Mouse (Mus musculus) CD4-positive, CD25-positive, alpha-beta regulatory T cell, adult 2 months (primary cell): ENCODE results near the gene Mllt10.

ENCODE experiments used
- DNase-seq: peaks from one replicate; pipeline ENCODE4 v3.0.0-alpha.2; 2012; ENCODE audit warnings: low read depth, low spot score

Mllt10 gene

GRCm38 (mm10) chr2:18034371-18035250 is 20.4 kb upstream of the Mllt10 start:
- DNase-seq = no peak

DNA sequence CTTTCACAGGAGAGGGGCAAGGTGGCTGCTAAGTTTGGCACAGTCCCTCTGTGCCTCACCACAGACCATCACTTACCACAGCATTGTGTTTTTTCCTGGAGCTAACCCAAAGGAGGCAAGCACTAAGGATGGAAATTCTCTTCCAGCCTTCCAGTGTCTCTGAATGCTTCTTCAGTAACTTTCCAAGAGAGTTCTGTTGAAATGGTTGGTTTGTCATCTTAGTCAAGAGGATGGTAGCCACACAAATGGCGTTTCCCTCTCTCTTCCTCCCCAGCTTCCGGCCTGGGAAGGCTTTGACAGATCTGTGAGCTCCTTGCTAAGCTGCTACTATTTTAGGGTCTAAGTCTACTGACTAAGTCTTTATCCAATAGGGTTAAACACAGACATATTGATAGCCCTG is 17.5 kb upstream of the Mllt10 start, which contains the start of gene A930004D18Rik:
TSS of gene A930004D18Rik (minus strand) at position 247 of the 400 bp plus-strand sequence.
- no peak for DNase-seq

GRCm38 (mm10) chr2:18038141-18038752 is 16.8 kb upstream of the Mllt10 start:
- DNase-seq = no peak

DNA sequence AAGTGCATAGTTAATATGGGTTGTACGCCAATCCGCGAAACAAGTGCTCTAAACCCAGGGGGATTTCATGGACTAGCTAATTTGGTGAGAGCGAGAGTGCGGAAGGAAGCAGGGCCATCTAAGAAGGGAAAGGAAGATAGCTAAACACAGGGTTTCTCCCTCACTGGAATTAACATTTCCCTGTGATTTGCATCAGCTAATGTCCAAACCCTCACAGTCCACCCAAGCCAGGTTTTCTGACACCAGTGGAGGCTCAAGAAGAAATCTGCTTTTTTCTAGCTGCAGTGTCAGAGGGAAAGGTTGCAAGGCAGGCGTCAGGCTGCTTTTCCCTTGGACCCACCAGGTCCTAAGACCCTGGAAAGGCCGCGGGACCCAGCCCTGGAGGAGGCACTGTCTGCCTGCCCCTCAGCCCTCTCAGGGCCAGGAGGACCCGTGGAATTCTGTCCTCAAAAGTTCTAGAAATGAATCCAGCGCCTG is 16.1 kb upstream of the Mllt10 start:
- no peak for DNase-seq

DNA sequence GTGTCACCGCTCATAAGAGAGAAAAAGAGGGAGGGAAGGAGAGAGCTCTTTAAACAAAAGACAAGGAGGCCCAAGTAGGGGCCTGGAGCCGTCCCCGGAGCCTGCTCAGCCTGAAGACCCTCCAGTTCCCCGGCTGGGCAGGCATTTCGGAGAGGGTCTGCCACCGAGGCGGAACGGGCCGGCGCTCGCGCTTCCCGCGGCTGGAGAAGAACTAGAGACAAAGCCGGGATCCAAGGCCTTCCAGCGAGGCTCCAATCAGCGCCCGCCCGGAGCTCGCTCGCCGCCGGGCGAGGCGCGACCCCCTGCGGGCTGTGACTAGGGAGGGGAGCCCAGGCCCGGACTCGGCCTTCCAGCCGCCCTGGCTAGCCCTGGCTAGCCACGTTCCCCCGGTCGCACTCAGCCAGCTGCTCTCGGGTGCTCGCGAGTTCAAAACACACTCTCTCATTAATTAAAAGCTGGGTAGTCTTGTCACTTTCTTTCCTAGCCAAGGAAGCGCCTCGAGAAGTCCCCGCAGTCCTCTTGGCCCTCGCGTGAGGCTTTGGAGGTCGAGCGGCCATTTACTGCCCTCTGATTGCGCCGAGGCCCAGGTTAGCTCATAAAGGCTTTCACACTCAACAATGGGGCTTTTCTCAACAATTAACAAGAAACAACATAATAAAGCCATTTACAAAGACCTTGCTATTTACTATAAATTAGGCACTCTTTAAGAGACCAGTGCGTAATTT is 15.3 kb upstream of the Mllt10 start:
- no peak for DNase-seq

GRCm38 (mm10) chr2:18040347-18041160 is 14.5 kb upstream of the Mllt10 start:
- DNase-seq = no peak

DNA sequence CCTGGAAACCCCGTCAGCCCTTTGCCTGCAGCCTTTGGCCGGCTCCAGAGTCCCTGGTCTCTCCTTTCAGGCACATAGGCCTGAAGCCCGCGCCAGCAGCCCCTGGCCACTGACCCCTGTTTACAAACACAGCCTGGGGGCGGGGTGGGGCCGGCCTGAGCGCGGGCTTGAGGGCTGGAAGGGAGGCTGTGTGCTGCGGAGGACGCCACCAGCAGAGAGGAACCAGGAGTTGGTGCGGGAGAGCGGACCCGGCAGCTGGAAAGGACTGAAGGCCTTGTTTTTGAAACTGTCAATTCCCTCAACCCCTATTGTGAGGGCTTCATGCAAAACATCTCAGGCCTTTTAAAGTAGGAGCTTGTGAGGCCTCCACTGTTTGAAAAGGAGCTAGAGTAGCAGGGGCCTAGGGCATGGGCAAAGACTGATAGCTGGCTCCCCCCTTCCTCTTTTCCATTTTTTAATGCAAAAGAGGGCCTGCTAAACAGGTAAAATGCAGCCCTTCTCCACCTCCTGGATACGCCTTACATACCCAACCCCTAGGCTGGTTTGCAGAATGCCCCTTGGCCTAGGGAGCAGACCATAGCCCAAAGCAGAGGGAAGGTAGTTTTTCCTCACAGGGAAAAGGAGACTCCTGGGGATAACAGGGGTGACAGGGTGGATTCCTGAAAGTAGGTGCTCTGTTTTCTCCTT is 13.7 kb upstream of the Mllt10 start:
- DNase-seq = no peak

- no peak for DNase-seq
Measured at GRCm38 (mm10) chr2:18045143-18045780, 9.8 kb upstream of the Mllt10 start.

DNA sequence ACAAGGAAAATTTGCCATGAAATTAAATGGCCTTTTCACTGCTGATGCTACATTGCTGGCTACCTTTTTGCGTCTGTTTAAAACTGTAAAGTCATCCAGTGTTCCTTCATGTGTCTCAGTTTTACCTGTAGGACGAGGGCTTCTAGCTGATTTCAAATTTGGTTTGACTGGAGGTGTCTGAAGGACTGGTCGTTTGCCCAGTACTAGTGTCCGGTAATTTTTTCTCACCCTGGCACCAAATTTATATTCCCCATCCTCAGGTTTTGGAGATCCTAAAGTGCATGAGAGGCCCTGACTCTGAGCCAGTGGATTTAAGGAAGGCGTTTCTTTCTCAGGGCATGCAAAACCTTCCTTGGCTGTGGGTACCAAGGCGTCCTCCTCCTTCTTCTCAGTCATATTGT is 9.3 kb upstream of the Mllt10 start:
- DNase-seq = no peak

DNA sequence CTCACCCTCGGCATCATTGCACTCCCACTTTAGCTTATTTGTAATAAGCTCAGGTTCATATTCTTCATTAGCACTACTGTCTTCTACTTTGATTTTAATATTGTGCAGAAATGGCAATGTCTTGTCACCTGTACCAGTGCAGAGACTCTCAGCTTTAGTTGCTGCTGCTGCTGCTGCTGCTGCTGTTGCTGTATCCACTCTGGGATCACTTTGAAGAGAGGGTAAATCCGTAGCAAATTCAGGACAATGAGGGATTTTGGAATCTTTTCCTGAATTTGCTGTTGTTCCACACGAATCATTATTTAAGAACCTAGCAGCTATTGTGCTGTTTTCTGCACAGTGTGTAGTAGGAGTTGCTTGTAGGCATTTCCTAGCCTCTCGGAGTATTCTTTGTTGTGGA is 8.9 kb upstream of the Mllt10 start:
- DNase-seq = no peak

DNA sequence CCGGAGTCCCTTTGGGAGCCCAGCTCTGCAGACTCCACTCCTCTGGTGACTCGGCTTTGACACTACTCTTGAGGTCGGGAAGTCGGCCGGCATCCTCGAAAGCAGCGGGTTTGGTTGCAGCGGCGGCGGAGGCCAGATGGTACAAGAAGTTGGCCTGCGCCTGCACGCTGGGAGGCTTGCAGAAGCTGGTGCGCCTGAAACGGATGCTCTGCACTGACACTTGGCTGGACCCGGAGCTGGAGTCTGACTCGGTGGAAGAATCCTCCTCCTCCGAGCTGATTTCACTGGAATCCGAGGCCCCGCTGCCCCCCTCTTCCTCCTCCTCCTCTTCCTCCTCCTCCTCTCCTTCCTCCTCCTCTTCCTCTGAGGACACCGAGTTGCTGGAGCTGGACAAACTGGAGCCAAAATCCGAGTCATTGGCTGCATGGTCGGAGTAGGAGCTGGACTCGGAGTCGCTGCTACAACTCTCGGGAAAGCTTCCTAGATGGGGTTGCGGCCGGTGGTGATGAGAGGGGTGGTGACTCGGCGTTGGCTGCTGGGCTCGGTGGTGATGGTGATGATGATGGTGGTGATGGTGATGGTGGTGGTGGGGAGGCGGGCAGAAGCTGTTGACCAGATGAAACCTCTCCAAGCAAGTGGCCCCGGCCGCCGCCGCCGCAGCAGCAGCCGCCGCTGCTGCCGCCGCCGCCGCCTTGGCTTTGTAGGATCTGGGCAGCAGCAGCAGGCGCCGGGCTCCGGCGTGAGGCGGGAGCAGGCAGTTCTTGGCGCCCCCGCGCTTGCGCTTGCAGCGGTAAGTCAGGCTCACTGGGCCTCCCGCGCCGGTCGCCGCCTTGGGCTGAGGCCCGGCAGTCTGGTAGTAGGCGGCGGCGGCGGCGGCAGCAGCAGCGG is 8.0 kb upstream of the Mllt10 start:
- DNase-seq = peak; percentile 72

DNA sequence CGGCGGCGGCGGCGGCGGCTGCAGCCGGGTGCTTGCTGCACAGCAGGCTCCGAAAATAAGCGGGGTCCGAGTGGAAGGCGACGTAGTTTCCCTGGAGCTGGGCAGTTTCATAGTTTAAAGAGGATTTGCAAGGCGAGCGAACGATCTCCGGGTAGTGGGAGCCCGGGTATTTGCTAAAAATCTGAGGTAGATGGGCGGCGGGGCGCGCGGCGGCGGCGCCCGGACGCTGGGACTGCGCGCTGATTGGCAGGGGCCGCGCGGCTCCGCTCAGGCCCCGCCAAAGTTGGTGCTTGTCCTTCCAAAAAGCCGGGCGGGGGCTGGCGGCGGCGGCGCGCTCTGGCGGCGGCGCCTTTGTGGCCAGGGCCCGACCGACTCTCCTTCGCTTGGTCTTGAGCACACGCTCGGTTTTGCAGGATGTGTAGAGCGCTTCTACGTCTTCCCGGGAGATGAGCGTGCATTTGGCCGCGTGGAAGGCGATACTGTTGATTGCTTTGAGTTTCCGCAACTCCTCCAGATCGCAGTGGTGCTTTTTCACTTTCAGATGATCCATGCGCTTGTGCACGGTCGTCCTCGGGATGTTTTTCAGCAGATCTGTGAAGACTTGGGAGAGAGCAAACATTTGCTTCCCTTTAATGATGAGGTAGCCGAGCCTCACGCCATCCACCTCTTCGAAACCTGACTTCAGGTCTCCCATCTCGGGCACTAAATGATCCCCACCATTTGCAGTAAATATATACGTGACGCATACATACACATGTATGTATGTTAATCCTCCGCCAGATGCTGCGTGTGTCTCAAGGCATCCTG is 7.2 kb upstream of the Mllt10 start:
- DNase-seq = peak; percentile 58

DNA sequence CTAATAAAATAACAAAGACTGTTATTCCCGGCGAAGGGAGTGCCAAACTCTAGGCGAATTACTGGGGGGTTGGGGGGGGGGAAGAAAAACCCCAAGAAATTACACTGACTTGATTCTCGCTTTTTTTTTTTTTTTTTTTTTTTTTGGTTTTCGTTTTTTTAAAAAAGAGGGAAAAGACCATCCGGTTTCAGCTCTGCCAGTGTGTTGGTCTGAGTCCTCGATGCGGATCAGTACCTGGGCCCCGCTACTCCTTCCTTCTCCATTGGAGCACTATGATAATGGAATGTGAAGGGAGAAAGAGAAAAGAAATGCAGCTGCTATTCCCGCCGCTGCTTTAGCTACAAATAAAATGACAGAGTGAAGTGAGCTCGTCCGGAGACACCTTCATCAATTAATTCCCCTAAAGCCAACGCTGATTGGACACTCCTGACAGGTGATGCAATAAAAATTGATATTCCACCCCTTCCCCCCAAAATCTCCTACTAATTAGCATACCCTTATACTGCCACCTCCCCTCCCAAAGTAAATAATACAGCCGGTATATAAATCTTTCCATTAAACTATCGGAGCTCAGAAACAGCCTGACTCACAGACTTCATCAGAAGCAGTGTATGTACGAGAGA is 6.5 kb upstream of the Mllt10 start, which contains the start of gene Skida1:
TSS of gene Skida1 (minus strand) at position 599 of the 623 bp plus-strand sequence.
- no peak for DNase-seq

DNA sequence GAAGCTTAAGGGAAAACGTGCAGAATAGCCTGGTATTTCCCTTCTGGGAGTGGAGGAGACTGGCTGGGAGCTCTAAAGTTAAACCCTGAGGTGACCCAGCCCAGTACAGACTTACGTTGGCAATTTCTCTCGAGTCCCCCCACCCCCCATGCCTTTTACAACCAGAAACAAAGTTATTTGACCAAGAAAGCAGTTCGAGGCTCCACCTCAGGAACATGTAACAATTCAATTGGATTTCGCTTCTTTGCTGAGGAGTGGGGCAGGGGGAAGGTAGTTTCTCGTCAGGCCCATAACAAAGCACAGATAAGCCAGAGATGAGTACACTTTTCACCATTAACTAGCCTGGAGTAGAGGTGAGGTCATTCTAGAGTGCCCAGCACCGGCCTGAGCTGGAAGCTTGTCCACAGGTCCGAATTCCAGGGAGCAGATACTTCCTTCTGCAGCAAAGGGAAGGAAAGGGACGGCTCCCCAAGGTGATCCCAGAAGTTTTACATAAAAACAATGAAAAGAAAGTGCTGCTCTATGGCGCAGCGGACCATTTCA is 5.7 kb upstream of the Mllt10 start:
- no peak for DNase-seq

DNA sequence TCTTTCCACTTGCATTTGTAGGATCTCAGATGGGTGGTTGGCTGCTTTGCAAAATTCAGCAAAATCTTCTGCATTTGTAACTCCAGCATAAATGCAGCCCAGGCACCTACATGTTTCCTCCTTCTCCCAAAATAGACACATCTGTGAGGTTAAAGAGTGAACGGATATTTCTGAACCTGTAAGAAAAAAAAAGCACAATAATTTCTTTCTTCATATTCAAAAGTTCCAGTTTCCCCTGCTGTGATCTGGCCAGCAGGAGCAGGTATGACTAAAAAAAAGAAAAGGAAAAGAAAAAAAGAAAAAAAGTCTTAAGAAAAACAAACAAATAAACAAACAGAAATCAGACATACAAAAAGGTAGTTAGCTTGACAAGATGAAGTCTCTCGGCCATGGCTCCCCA is 5.0 kb upstream of the Mllt10 start:
- DNase-seq = no peak

DNA sequence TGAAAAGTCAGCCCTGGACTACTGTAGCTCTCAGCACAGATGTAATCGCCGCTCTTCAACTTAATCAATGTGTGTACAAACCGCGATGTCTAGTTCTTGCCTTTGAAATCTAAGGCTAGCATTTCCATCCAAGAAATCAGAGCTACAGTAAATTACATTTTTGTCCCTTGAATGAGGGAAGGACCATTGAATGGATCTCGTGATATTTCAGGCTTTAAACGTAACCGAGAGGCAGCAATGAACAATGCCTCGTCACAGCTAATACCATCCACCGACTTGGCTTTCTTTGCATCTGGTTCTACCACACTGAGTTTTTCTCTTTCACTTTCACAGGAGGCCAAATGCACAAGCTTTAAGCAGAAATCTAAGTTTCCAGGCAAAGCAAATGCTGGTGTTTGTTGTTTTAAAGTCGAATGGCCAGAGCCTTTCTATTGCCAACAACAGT is 4.5 kb upstream of the Mllt10 start:
- peak; percentile 56 for DNase-seq

DNA sequence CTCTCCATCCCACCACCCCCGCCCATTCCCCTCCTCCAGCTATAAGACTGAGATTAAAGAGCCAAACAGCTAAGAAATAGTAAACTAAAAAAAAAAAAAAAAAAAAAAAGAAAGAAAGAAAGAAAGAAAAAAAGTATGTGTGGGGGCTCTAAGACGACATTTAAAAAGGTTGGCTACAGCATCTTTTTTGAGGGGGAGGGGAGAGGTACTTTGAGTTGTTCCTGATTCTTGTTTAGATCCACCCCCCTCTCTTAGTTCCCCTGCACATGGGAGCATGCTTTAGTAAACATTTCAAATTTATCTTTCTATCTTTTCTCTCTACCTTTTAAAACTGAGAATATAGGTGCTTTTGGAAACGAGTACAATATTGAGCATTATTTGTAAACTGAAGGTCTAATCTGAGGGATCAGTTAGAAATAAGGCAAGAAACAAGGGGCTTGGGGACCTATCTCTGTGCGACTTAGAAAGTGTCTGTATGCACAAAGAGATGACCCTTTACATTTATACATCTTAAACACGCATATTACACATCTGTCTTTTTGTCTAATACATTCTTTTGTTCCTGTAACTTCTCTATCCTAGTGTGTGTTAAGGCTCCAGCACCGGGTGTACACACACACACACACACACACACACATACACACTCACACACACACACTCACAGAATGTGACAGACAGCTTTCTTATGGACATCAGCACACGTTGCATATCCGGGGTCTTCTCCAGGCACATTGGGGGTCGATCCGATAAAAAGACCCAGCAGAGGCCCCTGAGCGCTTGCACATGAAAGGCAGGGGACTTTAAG is 3.8 kb upstream of the Mllt10 start:
- DNase-seq = no peak
